Mouse (Mus musculus) spleen, adult 2 months (tissue): ENCODE data around the gene Olfr148. TPM values are rescaled to one million over a fixed set of nuclear protein-coding genes. Genes with fewer than 3 reads are reported as not detected.

Experiments used
- DNase-seq, 2 experiments: peaks; one replicate each; pipeline versions ENCODE4 v3.0.0 to v3.0.0-alpha.2; 2012 to 2021; ENCODE audit warnings: low spot score in 2 of 2, low read depth in 1 of 2
- H3K27ac ChIP-seq: fragments of 200-500 bp; 2 replicates; pipeline ENCODE4 v1.5.1; 2012; ENCODE audit warnings: low read length, inconsistent platforms; ENCODE audit not compliant: insufficient read depth
- H3K27me3 ChIP-seq: fragments of 200-500 bp; 2 replicates; pipeline ENCODE4 v1.6.1; 2012; ENCODE audit warnings: mild to moderate bottlenecking, moderate library complexity, low read length, inconsistent platforms; ENCODE audit not compliant: control insufficient read depth, insufficient read depth
- H3K36me3 ChIP-seq: fragments of 200-500 bp; 2 replicates; pipeline ENCODE4 v1.6.1; 2012; ENCODE audit warnings: mild to moderate bottlenecking, low read length, inconsistent platforms; ENCODE audit not compliant: control insufficient read depth, insufficient read depth
- H3K4me1 ChIP-seq: fragments of 200-500 bp; 2 replicates; pipeline ENCODE4 v1.6.1; 2011; ENCODE audit warnings: inconsistent platforms; ENCODE audit not compliant: control insufficient read depth, insufficient read depth, insufficient read length
- H3K4me3 ChIP-seq: fragments of 200-500 bp; 2 replicates; pipeline ENCODE4 v1.5.1; 2011; ENCODE audit warnings: mild to moderate bottlenecking, inconsistent platforms; ENCODE audit not compliant: insufficient read depth, insufficient read length; ENCODE audit errors: extremely low read depth
- CTCF ChIP-seq: fragments of 200-500 bp; IDR thresholded peaks from 2 replicates; pipeline ENCODE4 v1.5.1; 2011; ENCODE audit warnings: mild to moderate bottlenecking, inconsistent platforms; ENCODE audit not compliant: insufficient read depth, insufficient read length, insufficient replicate concordance; ENCODE audit errors: extremely low read depth
- POLR2A ChIP-seq: fragments of 200-500 bp; IDR thresholded peaks from 2 replicates; pipeline ENCODE4 v1.6.1; 2011; ENCODE audit warnings: low read depth, low read length, inconsistent platforms
- WGBS: fragments of 180-500 bp; shearing (Covaris S2); methylation state at CpG from one replicate; pipeline ENCODE4 v1.1.7; 2018; 5-methylcytosine and 5-hydroxymethylcytosine counted together
- polyA plus RNA-seq: library from polyadenylated mRNA; depleted of rRNA; stranded (reverse); fragments of >200 nt; gene quantifications from 2 replicates; pipeline ENCODE4 v1.2.3, GENCODE M21; 2012; rRNA removed

Olfr148 gene
- not detected in 2 replicates for polyA plus RNA-seq

DNA sequence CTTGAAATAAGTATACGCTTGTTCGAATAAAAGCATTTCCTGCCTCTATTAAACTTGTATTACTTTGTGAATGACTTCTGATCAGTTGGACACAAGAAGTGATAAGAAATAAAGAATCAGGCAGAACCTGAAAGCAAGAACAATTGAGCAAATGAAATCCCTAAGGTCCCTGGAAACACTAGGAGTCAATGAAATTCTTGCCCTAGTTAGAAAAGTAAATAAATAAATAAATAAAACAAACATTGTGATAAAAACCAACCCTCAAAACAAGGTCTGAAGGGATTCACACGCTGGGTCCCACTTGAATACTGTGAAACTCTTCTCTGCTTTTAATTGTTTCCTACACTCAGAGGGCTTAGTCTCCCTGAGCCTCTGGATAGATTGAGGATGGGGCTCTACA lies at the start of gene Olfr148:
Gene Olfr148 (plus strand): TSS at position 301 of the 400 bp plus-strand sequence.
- no peak for TF ChIP-seq POLR2A
- no peak for TF ChIP-seq CTCF
- Histone ChIP-seq H3K27ac (no peak within 1 kb of the TSS), H3K36me3 (no peaks in the 10 kb centered on the region), H3K4me1 (no peaks in the 10 kb centered on the region), H3K27me3 (no peaks in the 10 kb centered on the region), H3K4me3 (no peak within 1 kb of the TSS)
- 79% methylated on average over 3 of the region's 3 CpGs for WGBS
- DNase-seq, result no peak

DNA sequence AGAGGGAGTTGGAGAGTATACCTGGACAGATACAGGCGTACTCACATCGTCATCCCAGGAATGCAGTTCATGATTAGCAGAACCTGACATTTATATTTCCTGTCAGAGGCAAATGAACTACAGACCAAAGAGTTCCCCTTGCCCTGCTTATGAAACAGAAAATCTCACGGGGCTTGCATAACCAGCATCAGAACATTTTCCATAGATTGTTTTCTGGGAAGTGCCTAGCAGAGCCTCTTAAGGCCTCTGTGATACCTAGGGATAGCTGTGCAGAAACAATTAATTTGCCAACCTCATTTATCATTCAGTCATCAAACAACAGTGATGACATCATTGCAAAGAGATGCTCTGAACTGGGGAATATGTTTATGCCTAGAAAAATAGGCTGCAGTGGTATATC lies 35.0 kb upstream of the Olfr148 start, which contains the start of gene Olfr959:
Gene Olfr959 (minus strand): TSS at position 101 of the 400 bp plus-strand sequence.
- no peak within 1 kb of the TSS for H3K4me3 ChIP-seq
- no peaks in the 10 kb centered on the region for H3K4me1 ChIP-seq
- H3K27me3 ChIP-seq, result no peaks in the 10 kb centered on the region
- TF ChIP-seq POLR2A, result no peak
- TF ChIP-seq CTCF, result no peak
- H3K36me3 ChIP-seq, result no peaks in the 10 kb centered on the region
- H3K27ac ChIP-seq, result no peak within 1 kb of the TSS
- DNase-seq, result no peak
- WGBS, result 78% methylated on average over 3 of the region's 3 CpGs

DNA sequence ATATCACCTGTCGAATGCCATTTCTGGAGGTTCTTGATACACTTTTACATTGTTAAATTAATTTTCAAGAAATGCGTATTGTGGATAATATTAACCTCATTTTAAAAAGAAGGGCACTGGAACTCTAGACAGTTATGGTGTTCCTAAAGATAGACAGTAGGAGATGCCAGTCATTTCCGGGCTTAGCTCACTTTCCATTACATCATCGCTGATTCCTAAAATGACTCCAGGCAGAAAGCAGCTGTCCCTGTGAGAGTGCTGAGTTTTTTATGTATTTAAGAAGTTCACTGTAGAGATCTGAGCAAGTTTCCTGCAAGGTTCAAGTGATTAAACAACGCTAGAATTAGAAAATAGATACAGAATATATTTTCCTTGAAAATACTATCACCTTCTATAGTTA lies 33.4 kb upstream of the Olfr148 start:
- TF ChIP-seq CTCF, result no peak
- no peak for TF ChIP-seq POLR2A
- WGBS, result 84% methylated on average over 5 of the region's 5 CpGs
- no peaks in the 10 kb centered on the region for H3K27me3 ChIP-seq
- H3K4me3 ChIP-seq, result no peak overlapping the region
- H3K4me1 ChIP-seq, result no peaks in the 10 kb centered on the region
- no peak overlapping the region for H3K27ac ChIP-seq
- no peak for DNase-seq
- no peaks in the 10 kb centered on the region for H3K36me3 ChIP-seq

DNA sequence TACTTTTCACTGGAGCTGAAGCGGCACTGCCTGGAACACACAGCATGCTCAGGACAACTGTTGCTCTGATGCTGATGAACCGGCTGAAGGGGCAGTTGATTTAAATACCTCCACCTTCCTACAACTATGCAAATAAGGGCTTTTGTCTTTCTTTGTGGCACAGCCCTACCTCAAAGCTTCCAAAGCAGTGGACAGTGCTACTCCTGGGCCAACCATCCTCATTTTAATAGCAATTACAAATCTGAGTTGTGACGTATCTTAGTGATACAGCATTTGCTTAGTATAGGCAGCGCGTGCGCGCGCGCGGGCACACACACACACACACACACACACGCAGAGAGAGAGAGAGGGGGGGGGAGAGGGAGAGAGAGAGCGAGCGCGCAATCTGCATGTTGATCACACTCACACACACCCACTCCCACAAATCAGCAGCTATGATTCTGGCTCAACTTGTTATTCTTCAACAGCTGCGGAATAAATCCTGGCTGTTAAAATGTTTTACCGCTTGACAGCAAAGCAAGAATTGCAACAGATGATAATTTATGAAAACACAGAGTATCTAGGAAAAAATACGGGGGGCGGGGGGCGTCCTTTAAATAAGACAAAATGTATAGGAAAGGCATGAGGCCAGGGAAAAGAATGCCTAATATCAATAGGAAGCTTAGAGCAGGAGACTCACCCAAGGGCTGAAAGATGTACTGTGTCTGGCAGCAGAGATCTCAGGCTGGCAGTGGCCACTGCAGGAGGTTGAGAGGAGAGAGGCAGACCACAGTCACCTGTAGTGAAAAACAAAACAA lies 7.7 kb upstream of the Olfr148 start:
- H3K4me3 ChIP-seq, result no peak overlapping the region
- TF ChIP-seq POLR2A (no peak), CTCF (no peak)
- no peaks in the 10 kb centered on the region for H3K4me1 ChIP-seq
- no peaks in the 10 kb centered on the region; the same call in 1 of the 2 replicates for H3K27me3 ChIP-seq
- WGBS, result 4% methylated on average over 19 of the region's 19 CpGs
- no peaks in the 10 kb centered on the region for H3K36me3 ChIP-seq
- H3K27ac ChIP-seq, result no peak overlapping the region
- DNase-seq, result no peak

DNA sequence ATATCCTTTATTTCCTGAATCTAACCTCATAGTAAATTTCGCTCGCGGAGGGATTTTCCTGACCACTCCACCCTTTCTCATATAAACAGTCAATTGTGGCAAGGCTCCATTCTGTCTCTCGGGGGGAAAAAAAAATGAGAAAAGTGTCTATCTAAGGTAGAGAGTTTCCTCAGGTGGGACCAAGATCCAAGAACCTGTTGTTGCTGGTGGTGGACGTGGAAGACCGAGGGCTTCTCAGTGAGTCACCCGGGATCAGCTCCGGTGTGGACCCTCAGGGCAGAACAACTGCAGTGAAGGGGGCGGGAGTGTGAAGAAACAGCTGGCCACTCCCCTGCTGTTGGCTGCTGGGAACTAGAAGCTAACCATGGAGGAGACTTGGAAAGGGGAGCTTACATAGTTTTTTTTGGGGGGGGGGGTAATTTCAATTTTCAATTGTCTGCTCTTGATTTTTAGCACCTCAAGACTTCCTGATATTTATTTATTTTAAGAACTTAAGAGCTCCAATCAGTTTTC lies 7.1 kb upstream of the Olfr148 start:
- Histone ChIP-seq H3K27ac (no peak overlapping the region), H3K36me3 (no peaks in the 10 kb centered on the region), H3K4me1 (no peaks in the 10 kb centered on the region), H3K27me3 (no peaks in the 10 kb centered on the region; the same call in 1 of the 2 replicates), H3K4me3 (no peak overlapping the region)
- TF ChIP-seq CTCF (no peak), POLR2A (no peak)
- DNase-seq, result no peak
- 4% methylated on average over 9 of the region's 9 CpGs for WGBS

DNA sequence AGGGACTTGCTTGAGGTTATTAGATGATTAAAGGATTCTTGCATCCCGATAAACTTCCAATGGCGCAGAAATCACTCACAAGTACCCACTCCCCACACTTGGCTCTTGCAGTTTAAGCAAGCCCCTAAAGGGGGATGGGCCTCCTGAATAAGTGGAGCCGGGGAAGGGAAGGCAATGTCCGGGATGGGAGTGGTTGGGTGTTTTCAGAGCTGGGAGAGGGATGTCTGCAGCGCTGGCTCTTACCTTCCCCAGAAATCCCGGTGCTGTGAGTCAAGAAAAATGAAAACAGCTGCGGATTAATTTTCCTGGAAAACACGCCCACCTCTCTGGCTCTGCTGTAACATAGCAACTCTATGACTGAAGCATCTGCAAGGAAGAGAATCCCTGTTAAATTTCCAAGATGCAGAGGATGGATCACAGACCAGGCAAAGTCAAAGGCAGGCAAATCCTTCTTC lies 6.4 kb upstream of the Olfr148 start, which contains the start of gene AW551984:
Gene AW551984 (minus strand): TSS at position 405 of the 455 bp plus-strand sequence.
- TF ChIP-seq CTCF (no peak), POLR2A (no peak)
- H3K4me3 ChIP-seq, result no peak within 1 kb of the TSS
- WGBS, result 6% methylated on average over 8 of the region's 8 CpGs
- DNase-seq, result no peak
- H3K27ac ChIP-seq, result no peak within 1 kb of the TSS
- no peaks in the 10 kb centered on the region; the same call in 1 of the 2 replicates for H3K27me3 ChIP-seq
- no peaks in the 10 kb centered on the region for H3K4me1 ChIP-seq
- H3K36me3 ChIP-seq, result no peaks in the 10 kb centered on the region

DNA sequence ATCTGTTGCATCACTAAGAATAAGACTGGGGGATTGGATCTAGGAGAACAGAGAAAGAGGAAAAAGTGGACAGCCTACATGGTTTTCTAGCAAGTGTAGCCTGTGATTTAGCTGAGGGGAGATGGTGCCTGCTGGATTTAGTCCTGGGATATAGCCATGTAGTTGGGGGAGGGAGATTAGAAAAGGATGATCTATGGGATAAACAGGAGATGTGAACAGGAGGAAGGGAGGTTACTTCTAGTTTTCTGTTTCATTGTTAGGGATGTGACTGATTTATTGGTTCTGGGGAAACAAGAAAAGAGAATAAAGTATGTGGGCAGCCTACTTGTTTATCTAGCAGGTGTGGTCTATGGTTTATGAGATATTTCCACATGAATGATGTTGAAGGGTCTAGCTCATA lies 2.0 kb upstream of the Olfr148 start:
- Histone ChIP-seq H3K27ac (no peak overlapping the region), H3K4me1 (no peaks in the 10 kb centered on the region), H3K27me3 (no peaks in the 10 kb centered on the region), H3K36me3 (no peaks in the 10 kb centered on the region), H3K4me3 (no peak overlapping the region)
- no peak for DNase-seq
- TF ChIP-seq CTCF (no peak), POLR2A (no peak)
